Mouse (Mus musculus) myocyte (in vitro differentiated cells): ENCODE data around the gene Ubqln4.

Experiments
- E2F4 ChIP-seq: IDR thresholded peaks from one replicate; pipeline ENCODE4 v1.6.1; 2011; ENCODE audit warnings: mild to moderate bottlenecking, control low read depth, moderate library complexity; ENCODE audit not compliant: insufficient read depth
- MAX ChIP-seq: IDR thresholded peaks from one replicate; pipeline ENCODE4 v1.6.1; 2011; ENCODE audit warnings: low read depth, mild to moderate bottlenecking, control low read depth
- POLR2A ChIP-seq: IDR thresholded peaks from one replicate; pipeline ENCODE4 v1.6.1; 2011; ENCODE audit warnings: low read depth, mild to moderate bottlenecking, control low read depth, moderate library complexity; ENCODE audit not compliant: insufficient read length
- POLR2AphosphoS2 ChIP-seq: IDR thresholded peaks from one replicate; pipeline ENCODE4 v1.6.1; 2011; ENCODE audit warnings: low read depth, control low read depth; ENCODE audit not compliant: insufficient read length
- TCF12 ChIP-seq: IDR thresholded peaks from one replicate; pipeline ENCODE4 v1.6.1; 2011; ENCODE audit warnings: mild to moderate bottlenecking, control low read depth; ENCODE audit not compliant: poor library complexity, insufficient read depth, severe bottlenecking

GRCm38 (mm10) chr3:88551586-88551985, 2.0 kb upstream of the Ubqln4 start:
- TF ChIP-seq POLR2A (no peak), POLR2AphosphoS2 (no peak), TCF12 (no peak), E2F4 (no peak), MAX (no peak)
